In genomic region chr1:191559779-191560178, GRCm38 (mm10) we compare ENCODE assay signal across 16 mouse cellular contexts. TPM values are rescaled to one million over a fixed set of nuclear protein-coding genes. Genes with fewer than 3 reads are reported as not detected.
DNase-seq lines count a peak whose midpoint lies in the region; ATAC-seq and TF ChIP-seq lines count a peak whose summit lies in the region.
"Had no signal": no experiment of that assay in that cellular context is flagged by ENCODE, and none has a peak within 500 bp of the region (broad histone marks: within the 10 kb centered on the region; RNA-seq: fewer than 3 reads in every experiment).

No protein-coding gene starts in this region.

- H3K4me3 ChIP-seq in lung, postnatal 0 days (ENCODE audit: low read depth, low read length), result no peak overlapping the region
- H3K4me3 ChIP-seq: forebrain, embryonic 13.5 days; heart, embryonic 13.5 days; kidney, embryonic 15.5 days; liver, embryonic 13.5 days; midbrain, embryonic 10.5 days had no signal

- no peaks in the 10 kb centered on the region for H3K9me3 ChIP-seq in lung, postnatal 0 days (ENCODE audit: low read length)
- H3K9me3 ChIP-seq: forebrain, embryonic 13.5 days; heart, embryonic 13.5 days; kidney, embryonic 15.5 days; liver, embryonic 13.5 days; midbrain, embryonic 10.5 days had no signal

- H3K27me3 ChIP-seq in lung, postnatal 0 days (replicated peaks; ENCODE audit: insufficient read depth, low read length), result no peaks in the 10 kb centered on the region
- H3K27me3 ChIP-seq: forebrain, embryonic 13.5 days; heart, embryonic 13.5 days; kidney, embryonic 15.5 days; liver, embryonic 13.5 days had no signal

- H3K4me1 ChIP-seq in lung, postnatal 0 days (ENCODE audit: insufficient read depth, low read depth, low read length), result no peaks in the 10 kb centered on the region; the same call in 1 of the 2 replicates
- H3K4me1 ChIP-seq: forebrain, embryonic 13.5 days; kidney, embryonic 15.5 days; midbrain, embryonic 10.5 days had no signal

- 49% methylated on average over 5 of the region's 5 CpGs for WGBS in lung, postnatal 0 days

- peak; percentile 44; the same call in 1 of the 2 replicates for TF ChIP-seq EP300 in lung, postnatal 0 days (IDR thresholded peaks at IDR 0.05)

- no peak overlapping the region for H3K27ac ChIP-seq in lung, postnatal 0 days (ENCODE audit: low read length)
- H3K27ac ChIP-seq: forebrain, embryonic 13.5 days; heart, embryonic 13.5 days; kidney, embryonic 15.5 days; liver, embryonic 13.5 days; midbrain, embryonic 10.5 days had no signal

- H3K9ac ChIP-seq in lung, postnatal 0 days (replicated peaks; ENCODE audit: low read depth), result no peak overlapping the region
- H3K9ac ChIP-seq: forebrain, embryonic 13.5 days; heart, embryonic 13.5 days; kidney, embryonic 15.5 days; liver, embryonic 13.5 days had no signal

- peak; percentile 93 for DNase-seq in heart, adult 11 months
- no peak for DNase-seq in heart, postnatal 36 days
- peak; percentile 18 for DNase-seq in kidney, postnatal 14 days
- DNase-seq in kidney, adult 8-10 months, result no peak
- peak; percentile 36 for DNase-seq in lung, postnatal 0 days (ENCODE audit: low spot score)
- no peak for DNase-seq in lung, postnatal 25 days (ENCODE audit: low spot score)
- DNase-seq in brain, adult 2 months (ENCODE audit: low read depth, low spot score), result peak; percentile 55
- DNase-seq in ovary, postnatal 10 days (ENCODE audit: low spot score), result no peak
- DNase-seq: B cell, adult 2 months; cerebellum, adult 9-10 months; liver, embryonic 13.5 days; lung, postnatal 4 days had no signal

- ATAC-seq in lung, postnatal 0 days, result peak; percentile 41; the same call in 1 of the 2 replicates
- ATAC-seq: forebrain, embryonic 13.5 days had no signal

- intact Hi-C loops in heart, postnatal 36 days (cut with DNase I), result loop anchor here (5.0 to 10.0 kb wide), 3 partner anchors 67 to 615 kb away; no protein-coding TSS in a partner anchor

- no peak for TF ChIP-seq CTCF in lung, postnatal 0 days (IDR thresholded peaks at IDR 0.05)

- no peaks in the 10 kb centered on the region for H3K36me3 ChIP-seq in lung, postnatal 0 days (ENCODE audit: insufficient read depth, low read length)

- no peak overlapping the region for H3K4me2 ChIP-seq in lung, postnatal 0 days (replicated peaks; ENCODE audit: low read depth, low read length)
- H3K4me2 ChIP-seq: forebrain, embryonic 13.5 days; heart, embryonic 13.5 days; kidney, embryonic 15.5 days; liver, embryonic 13.5 days had no signal

RNA-seq across cellular contexts. Expression of gene Dtl, which starts 15.6 kb away (rescaled TPM):
- under 1 TPM; 0.19 to 0.31 TPM for total RNA-seq in heart, postnatal 36 days (2021)
- polyA plus RNA-seq in lung, postnatal 0 days (2015; fragmentation: Nextera tagmentation; extraction: Ambion mirVana), result 2.9 and 3.1 TPM in 2 replicates

RNA-seq across cellular contexts. Expression of gene Ints7, which starts 15.7 kb away (rescaled TPM):
- 10 to 100 TPM; 10.4 to 11.4 TPM for total RNA-seq in heart, postnatal 36 days (2021)
- polyA plus RNA-seq in lung, postnatal 0 days (2015; fragmentation: Nextera tagmentation; extraction: Ambion mirVana), result 13.9 and 14.3 TPM in 2 replicates

Comparison
In these comparisons a context has a peak if more than half of its experiments do, and no peak if none do; other contexts are left out.
1. DNase-seq: peak in heart, adult 11 months (single experiment), kidney, postnatal 14 days (single experiment), lung, postnatal 0 days (single experiment) and brain, adult 2 months (single experiment); none in heart, postnatal 36 days (0 of 2), kidney, adult 8-10 months (0 of 2), lung, postnatal 25 days (single experiment) and ovary, postnatal 10 days (single experiment).